Mouse (Mus musculus) embryonic stem cell, embryonic (primary cell): ENCODE measurements at regions not wholly inside any gene's neighbourhood (a gene's known extent, or its start where the extent isn't known, plus 50 kb on each side); places are given as distances from the start of the nearest gene placed in this dataset.

ENCODE experiments used
- CTCF ChIA-PET, 4 experiments: fragments of 300-600 bp in 2 of 4; fragments of 350-600 bp in 2 of 4; sonication (Branson Sonifier 250); formaldehyde crosslinking; loops; one replicate each; lab custom pipeline; 2022; ENCODE audit warnings: inconsistent platforms in 2 of 4; lab: Charles Lee
- POLR2A ChIA-PET, 4 experiments: fragments of 300-600 bp in 2 of 4; fragments of 350-600 bp in 2 of 4; sonication (Branson Sonifier 250); formaldehyde crosslinking; loops; one replicate each; lab custom pipeline; 2022; ENCODE audit warnings: antibody characterized with exemption in 4 of 4, inconsistent platforms in 1 of 4; lab: Charles Lee

DNA sequence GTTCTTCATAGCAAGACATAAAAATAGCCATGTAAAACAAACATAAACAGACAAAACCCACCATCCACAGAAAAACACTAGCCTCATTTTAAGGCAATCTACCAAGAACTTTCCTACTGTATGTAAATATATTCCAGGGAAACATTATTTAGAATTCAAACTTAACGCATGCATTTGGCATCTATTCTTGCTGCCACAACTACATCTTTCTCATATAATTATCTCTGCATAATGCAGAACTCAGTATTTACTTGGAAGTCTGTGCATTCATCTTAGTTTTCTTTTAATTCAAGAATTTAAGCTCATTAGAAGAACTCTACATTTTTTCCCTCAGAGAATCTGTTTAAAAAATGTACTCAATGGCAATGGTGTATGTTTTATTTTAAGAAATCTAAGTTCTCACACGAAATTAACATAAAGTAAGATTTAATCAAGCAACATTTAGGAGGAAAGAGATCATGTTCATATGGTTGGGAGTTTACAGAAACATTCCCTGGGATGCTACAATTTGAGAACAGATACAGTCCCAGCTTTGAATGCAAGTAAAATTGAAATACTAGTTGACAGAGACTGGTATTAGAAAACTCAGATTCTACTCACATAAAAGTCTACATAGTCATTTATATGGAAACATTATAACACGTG lies 1114.7 kb downstream of the Sorcs1 start:
- POLR2A ChIA-PET: no interaction called here
- CTCF ChIA-PET: no interaction called here

DNA sequence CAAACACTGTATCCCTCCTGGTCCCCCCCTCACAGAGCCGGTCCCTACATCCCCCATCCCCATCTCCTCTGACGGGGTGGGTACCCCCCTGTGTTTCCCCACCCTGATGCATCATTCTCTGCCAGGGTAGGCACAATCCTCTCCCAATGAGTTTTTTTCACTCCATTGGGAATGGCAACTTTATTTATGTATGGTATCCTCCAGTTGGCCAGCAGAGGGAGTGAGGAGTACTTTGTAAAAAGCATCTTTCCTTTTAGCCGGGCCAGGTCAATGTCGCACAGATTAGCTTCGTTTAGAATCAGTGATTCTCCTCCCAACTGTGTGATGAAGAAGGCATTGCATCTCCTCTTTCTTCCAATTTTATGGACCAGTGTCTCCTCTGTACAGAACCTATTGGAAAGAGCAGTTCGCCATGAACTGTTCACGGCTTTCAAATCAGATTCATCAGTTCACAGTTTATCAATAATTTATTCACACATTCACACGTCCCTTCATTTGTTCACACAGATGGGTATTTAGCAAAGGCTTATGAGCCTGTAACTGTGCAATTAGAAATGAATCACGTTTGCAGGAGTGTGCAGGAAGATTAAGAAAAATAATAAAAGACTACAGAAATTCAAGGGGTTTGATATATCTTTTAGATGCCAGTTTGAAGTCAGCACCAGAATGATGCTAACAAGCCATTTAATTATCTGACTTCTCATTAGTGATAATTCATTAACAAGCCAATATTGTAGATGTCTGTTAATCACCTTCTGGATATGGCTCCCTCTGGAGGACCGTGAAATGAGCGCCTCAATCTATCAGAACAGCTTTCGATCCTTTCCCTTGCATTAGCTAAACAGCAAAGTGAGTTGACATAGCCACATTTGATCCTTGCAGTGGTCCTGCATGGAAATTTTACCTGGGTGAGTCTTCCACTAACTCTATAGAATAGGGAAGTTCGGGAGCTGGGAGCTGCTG lies 1138.7 kb downstream of the Sorcs1 start:
- ChIA-PET POLR2A (no interaction called here), CTCF (interaction anchor here in 3 of 4 experiments (0.5 to 1.2 kb wide), 4 partner anchors 499 to 1336 kb away, joined by 3 to 5 read pairs (median 3); no protein-coding TSS in a partner anchor)
